Mouse (Mus musculus) left cerebral cortex, adult 2 months (tissue): ENCODE data around the gene Jun. TPM values are rescaled to one million over a fixed set of nuclear protein-coding genes. Genes with fewer than 3 reads are reported as not detected.

Source experiments
- DNase-seq, 2 experiments: peaks; one replicate each; pipeline ENCODE4 v3.0.0; 2021 to 2022; ENCODE audit warnings: low spot score in 2 of 2, mixed read lengths in 1 of 2; ENCODE audit errors: extremely low spot score in 1 of 2
- H3K27ac ChIP-seq: fragments of 200-600 bp; 2 replicates; pipeline ENCODE4 v1.8.1; 2022
- H3K4me3 ChIP-seq: fragments of 200-600 bp; 2 replicates; pipeline ENCODE4 v1.8.1; 2022
- CTCF ChIP-seq: fragments of 200-600 bp; IDR thresholded peaks from 2 replicates; pipeline ENCODE4 v1.8.1; 2022; ENCODE audit warnings: antibody characterized with exemption, mild to moderate bottlenecking, moderate library complexity
- intact Hi-C: fragments of 180-260 bp; cut with DNase I; formaldehyde crosslinking; loops from one replicate; pipeline ENCODE4 v1.15.1; 2025
- total RNA-seq, 2 experiments: library from RNA; stranded (reverse); gene quantifications; 2 replicates each; pipeline ENCODE4 v1.2.3; 2021

The Jun gene
- total RNA-seq, 2 experiments from 2014 or later, result 56.7 to 61.4 TPM

DNA sequence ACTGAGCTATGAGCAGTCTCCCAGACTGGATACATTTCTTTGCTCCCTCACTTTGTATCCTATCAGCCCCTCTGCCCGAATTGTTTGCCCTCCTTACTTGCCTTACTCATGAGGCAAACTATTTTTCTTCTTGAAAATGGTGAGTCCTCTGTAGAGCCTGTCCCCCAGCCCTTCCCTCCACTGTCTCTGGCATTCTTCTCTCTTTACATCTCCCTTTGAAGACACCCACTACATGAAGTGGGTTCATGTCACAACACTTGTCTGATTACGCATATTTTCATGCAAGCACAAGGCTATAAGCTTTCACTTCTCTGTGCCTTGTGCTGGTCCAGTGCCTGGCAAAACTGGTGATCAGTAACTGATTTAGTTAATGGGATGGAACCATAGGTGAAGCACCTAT lies 31.8 kb downstream of the Jun start:
- Histone ChIP-seq H3K27ac (no peak overlapping the region), H3K4me3 (no peak overlapping the region)
- TF ChIP-seq CTCF, result no peak
- DNase-seq, result no peak
- intact Hi-C loops, result no loop called here

DNA sequence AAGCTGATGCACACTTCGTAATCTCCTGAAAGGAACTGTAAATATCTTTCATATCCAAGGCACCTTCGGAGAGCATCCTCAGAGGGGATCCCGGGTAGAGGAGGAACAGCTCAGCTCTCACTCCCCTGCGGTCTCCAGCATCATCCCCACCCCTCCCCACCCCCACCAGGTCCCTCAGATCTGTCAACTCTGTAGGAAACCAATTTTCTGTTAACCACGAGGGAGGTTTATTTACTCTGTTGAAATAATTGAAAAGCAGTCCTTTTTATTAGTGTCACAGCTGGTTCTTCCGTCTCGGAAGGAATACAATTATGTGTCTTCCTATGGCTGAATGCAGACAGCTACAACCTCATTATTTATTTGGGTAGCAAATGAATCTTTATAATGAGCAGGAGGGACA lies 33.8 kb downstream of the Jun start:
- H3K4me3 ChIP-seq, result no peak overlapping the region
- no peak for DNase-seq
- intact Hi-C loops, result no loop called here
- no peak overlapping the region for H3K27ac ChIP-seq
- no peak for TF ChIP-seq CTCF

DNA sequence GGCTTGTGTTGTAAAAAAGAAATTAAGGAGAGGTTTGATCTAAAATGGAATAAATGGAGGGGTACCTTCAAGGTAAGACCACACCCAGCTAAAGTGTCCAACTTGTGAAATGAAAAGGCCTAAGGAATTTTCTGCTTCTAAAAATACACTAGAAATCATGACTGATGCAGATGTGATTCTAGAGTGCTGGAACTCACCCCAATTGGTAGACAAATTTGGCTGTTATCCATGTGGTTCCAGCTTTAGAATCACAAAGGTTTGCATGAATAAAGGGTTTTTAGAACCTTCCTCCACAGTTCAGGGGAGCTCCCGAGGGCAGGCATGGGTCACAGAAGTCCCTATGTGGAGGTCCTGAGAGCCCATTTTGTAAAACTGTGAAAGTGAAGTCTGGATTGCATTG lies 39.3 kb downstream of the Jun start:
- Histone ChIP-seq H3K4me3 (no peak overlapping the region), H3K27ac (no peak overlapping the region)
- no peak for TF ChIP-seq CTCF
- no peak for DNase-seq
- intact Hi-C loops, result no loop called here

DNA sequence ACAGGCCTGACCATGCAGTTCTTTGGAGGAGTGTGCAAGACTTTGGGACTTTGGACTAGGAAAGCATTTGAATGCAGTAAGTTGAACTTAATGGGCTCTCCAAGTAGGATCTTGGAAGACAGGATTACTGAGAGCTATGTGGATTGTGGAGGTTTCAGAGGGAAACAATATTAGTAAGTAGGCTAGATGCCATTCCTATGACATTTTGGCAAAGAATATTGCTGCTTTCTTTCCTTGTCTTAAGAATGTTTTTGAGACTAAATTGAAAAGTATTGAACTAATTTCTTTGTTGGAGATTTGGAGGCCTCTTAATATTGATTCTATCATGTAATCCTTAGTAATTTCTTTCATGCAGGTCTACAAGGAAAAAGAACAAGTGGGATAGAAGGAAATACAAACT lies 39.8 kb downstream of the Jun start:
- Histone ChIP-seq H3K27ac (no peak overlapping the region), H3K4me3 (no peak overlapping the region)
- intact Hi-C loops, result no loop called here
- TF ChIP-seq CTCF, result no peak
- DNase-seq, result no peak

DNA sequence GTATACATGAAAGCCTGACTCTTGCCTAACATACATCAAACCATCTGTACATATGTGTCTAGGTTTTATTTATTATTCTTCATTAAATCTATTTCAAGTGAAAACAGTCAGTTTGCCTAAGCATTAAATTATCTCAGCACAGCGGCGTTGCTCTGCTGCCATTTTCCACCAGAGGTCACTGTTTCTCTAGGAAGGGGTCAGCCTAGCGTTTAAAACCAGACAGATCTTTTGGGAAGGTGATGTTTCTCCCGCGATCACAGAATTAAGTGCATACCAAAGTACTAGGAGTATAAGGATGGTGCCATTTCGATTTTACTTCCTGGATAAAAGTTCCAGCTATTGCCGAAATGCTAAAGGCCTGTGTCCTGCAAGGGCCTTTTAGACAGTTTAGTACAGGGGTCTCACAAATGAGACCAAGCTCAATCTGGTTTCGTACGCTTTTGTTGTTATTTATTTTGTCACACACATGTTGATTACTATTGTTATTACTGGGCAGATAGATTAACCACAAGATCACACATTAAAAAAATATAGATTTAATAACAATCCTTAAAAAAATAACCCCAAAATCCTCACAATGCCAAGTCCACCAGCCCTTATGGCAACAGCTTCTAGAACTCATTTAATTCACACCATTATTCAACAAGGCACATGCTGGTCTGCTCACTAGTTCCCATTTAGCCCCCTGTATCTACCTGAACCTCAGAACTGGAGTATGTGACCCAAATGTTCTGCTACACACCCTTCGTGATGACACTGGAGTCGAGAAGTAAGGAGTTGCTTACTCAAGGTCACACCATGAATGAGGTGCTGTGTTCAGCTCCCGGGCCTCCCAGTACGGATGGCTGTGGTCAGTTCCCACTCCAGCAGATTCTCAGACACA lies 43.6 kb downstream of the Jun start:
- peak; percentile 71 to 80 for DNase-seq
- Histone ChIP-seq H3K4me3 (no peak overlapping the region), H3K27ac (no peak overlapping the region)
- intact Hi-C loops, result loop anchor here (1.0 to 10.0 kb wide), 4 partner anchors 42 to 1016 kb away; no protein-coding TSS in a partner anchor
- TF ChIP-seq CTCF, result peak; percentile 97

DNA sequence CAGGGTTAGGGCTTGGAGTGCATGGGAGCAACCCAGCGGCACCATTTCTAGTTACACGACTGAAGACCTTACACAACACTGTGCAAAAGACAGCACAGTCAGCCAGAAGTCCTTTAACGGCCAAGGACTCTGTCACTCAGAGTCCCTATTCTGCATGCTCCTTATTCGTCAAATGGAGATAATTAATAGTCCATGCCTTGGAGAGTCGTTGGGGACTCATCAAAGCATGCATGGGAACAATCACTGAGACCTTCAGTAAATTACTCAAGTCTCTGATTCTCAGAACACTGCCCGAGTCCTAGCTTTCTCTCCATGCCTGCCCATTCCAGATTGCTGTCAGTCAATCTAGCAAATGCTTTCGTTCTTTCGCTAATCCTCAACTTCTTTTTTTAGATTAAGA lies 44.3 kb downstream of the Jun start:
- no peak for TF ChIP-seq CTCF
- Histone ChIP-seq H3K4me3 (no peak overlapping the region), H3K27ac (no peak overlapping the region)
- DNase-seq, result no peak
- intact Hi-C loops, result loop anchor here (1.0 to 10.0 kb wide), 4 partner anchors 43 to 1017 kb away; no protein-coding TSS in a partner anchor

DNA sequence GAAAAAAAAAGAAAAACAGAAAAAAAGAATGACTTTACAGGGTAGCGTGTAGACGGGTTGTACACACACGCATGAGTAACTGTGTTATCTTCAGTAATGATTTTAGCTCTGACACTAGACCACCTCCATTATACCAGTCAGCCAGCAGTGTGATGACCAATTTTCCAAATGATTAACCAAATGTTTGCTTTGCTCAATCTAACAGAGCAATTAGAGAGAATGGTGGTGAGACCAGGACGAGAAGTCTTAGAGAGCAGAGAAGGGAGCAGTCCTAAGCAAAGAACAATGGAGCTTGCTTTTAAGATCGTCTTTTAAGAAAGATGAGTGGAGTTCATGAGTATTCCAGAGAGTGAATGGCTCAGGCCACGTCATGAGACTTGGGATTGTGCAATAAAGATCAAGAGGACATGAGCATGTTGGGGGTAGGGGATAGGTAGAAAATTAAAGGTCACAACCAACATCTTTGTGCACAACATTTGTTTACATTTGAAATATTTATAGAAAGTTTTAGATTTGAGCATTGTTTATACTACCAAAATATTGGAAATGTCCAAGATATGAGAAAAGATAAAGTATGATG lies 46.7 kb downstream of the Jun start:
- Histone ChIP-seq H3K4me3 (no peak overlapping the region), H3K27ac (no peak overlapping the region)
- no peak for DNase-seq
- TF ChIP-seq CTCF, result no peak
- intact Hi-C loops, result loop anchor here (10.0 kb wide), 1 partner anchor 1019 kb away; no protein-coding TSS in a partner anchor

DNA sequence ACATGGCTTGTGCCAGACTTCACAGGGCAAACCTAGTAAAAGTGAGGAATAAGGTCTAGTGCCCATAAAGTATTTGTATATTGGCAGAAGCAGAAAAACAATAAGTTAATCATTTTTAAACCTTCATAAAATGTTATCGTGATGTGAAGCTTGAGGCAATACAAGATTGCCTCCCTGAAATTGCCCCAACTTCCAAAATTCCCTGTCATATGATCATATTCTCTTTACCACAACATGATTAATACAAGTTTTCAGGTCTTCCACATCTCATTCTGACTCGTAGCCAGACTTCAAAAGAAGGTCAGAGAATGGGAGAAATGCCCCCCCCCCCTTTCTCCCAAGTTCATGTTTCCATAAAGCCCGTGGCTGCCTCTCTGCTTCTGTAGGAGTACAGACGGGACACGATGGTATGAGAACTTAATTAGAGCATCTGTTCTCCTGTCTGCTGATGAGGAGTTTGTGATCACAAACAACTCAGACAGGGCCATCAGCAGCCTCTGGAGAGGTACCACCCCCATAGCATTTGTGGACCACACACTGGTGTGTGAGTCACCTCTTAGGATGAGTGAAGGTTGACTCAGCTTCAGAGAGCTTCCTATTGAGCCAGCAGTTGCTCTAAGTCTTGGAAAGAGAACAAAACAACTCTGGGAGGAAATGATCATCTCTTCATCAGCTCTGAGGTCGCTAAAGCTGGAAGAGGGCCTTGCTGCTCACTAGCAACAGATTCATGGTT lies 50.8 kb downstream of the Jun start:
- no peak for TF ChIP-seq CTCF
- intact Hi-C loops, result loop anchor here (10.0 kb wide), 1 partner anchor 1024 kb away; no protein-coding TSS in a partner anchor
- DNase-seq, result peak in 1 of 2 experiments; percentile 32

DNA sequence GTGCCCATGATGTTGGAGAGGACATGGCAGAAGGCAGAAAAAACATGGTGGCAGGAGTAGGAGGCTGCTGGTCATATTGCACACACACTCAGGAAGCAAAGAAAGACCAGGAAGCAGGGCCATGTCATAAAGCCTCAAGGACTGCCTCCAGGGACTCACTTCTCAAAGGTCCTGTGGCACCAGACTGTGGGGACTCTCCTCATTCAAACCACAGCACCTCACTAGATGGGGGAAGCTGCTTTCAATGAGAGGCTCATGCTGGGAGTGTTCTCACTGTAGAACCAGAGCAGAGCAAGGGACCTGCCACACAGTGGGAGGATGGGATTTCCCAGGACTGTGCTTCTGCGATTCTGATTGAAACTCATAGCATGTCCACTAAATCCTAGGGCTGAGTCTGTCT lies 51.9 kb downstream of the Jun start:
- no peak for DNase-seq
- Histone ChIP-seq H3K27ac (no peak overlapping the region), H3K4me3 (no peak overlapping the region)
- intact Hi-C loops, result loop anchor here (10.0 kb wide), 1 partner anchor 1025 kb away; no protein-coding TSS in a partner anchor
- no peak for TF ChIP-seq CTCF

More for the DNA sequence above, 50.8 kb downstream of the Jun start:
- no peak overlapping the region for H3K27ac ChIP-seq
- no peak overlapping the region for H3K4me3 ChIP-seq

DNA sequence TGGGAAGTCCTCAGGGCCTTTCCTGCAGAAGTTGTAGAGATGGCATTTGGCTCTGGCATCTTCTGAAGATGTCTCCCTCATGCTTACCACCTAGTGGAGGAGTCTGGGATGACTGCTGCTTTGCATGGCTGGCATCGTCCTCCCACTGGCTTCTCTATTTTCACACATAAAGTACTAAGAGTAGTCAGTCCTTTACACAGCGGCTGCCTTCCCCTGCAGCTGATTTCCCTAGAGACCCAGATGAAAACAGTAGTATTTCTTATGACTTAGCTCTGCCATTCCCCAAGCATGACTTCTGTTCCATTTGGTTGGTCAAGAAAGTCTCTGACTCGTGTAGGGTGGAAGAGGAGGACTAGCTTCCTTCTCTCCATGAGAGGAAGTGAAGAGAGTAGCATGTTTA lies 52.8 kb downstream of the Jun start:
- peak; percentile 59 for TF ChIP-seq CTCF
- Histone ChIP-seq H3K27ac (no peak overlapping the region), H3K4me3 (no peak overlapping the region)
- peak in 1 of 2 experiments; percentile 57 for DNase-seq
- intact Hi-C loops, result no loop called here

Other genes starting within 250 kb of the Jun start
- 1 to 10 TPM in 1 of 2 experiments, under 1 TPM in 1; 0.84 to 1.0 TPM for gene Eqtn, start 123.4 kb downstream of the Jun start, total RNA-seq
- 10 to 100 TPM; 39.6 to 41.6 TPM for gene Mysm1, start 73.1 kb downstream of the Jun start, total RNA-seq